Mouse (Mus musculus): Measurements from ENCODE around the gene 2900026A02Rik. TPM values are rescaled to one million over a fixed set of nuclear protein-coding genes. Genes with fewer than 3 reads are reported as not detected.

2900026A02Rik gene
- polyA plus RNA-seq, 2 experiments = 7.1 to 13.6 TPM

GRCm38 (mm10) chr5:113167733-113168132 is 53.3 kb downstream of the 2900026A02Rik start:
- H3K9ac ChIP-seq (ENCODE audit: low read depth, low read length, severe bottlenecking) = no peak overlapping the region
- no peak overlapping the region for H3K27ac ChIP-seq (replicated peaks; ENCODE audit: low read depth, low read length)
- 45% methylated on average over 2 of the region's 2 CpGs for WGBS
- no peak for ATAC-seq (ENCODE audit: low FRiP score, low read depth)
- H3K4me3 ChIP-seq (replicated peaks; ENCODE audit: low read length) = no peak overlapping the region
- no peaks in the 10 kb centered on the region for H3K9me3 ChIP-seq (ENCODE audit: control insufficient read depth, low read length)
- H3K36me3 ChIP-seq (ENCODE audit: control insufficient read depth, insufficient read depth, low read length) = no peaks in the 10 kb centered on the region
- peaks cover 12% of the 10 kb centered on the region for H3K4me1 ChIP-seq (ENCODE audit: control insufficient read depth, insufficient read depth, low read length)
- DNase-seq (ENCODE audit: low spot score) = no peak
- no peak for TF ChIP-seq POLR2A (IDR thresholded peaks at IDR 0.05; ENCODE audit: borderline replicate concordance, extremely low read depth, insufficient read depth, insufficient read length)
- no peak overlapping the region for H3K4me2 ChIP-seq (replicated peaks; ENCODE audit: low read depth, low read length, severe bottlenecking)
- H3K27me3 ChIP-seq (ENCODE audit: control insufficient read depth, insufficient read depth, low read length) = no peaks in the 10 kb centered on the region

GRCm38 (mm10) chr5:113165481-113165880 is 55.6 kb downstream of the 2900026A02Rik start:
- Histone ChIP-seq H3K9me3 (ENCODE audit: control insufficient read depth, low read length) (no peaks in the 10 kb centered on the region), H3K4me2 (replicated peaks; ENCODE audit: low read depth, low read length, severe bottlenecking) (no peak overlapping the region), H3K36me3 (ENCODE audit: control insufficient read depth, insufficient read depth, low read length) (no peaks in the 10 kb centered on the region), H3K4me1 (ENCODE audit: control insufficient read depth, insufficient read depth, low read length) (peaks cover 15% of the 10 kb centered on the region), H3K9ac (ENCODE audit: low read depth, low read length, severe bottlenecking) (no peak overlapping the region), H3K27ac (replicated peaks; ENCODE audit: low read depth, low read length) (0 out of 2 replicates have a peak overlapping the region, but pooled peaks have one; percentile 14), H3K4me3 (replicated peaks; ENCODE audit: low read length) (no peak overlapping the region), H3K27me3 (ENCODE audit: control insufficient read depth, insufficient read depth, low read length) (no peaks in the 10 kb centered on the region)
- DNase-seq (ENCODE audit: low spot score) (no peak), ATAC-seq (ENCODE audit: low FRiP score, low read depth) (no peak; the same call in 1 of the 2 replicates)
- 49% methylated on average over 11 of the region's 11 CpGs for WGBS
- no peak for TF ChIP-seq POLR2A (IDR thresholded peaks at IDR 0.05; ENCODE audit: borderline replicate concordance, extremely low read depth, insufficient read depth, insufficient read length)

DNA sequence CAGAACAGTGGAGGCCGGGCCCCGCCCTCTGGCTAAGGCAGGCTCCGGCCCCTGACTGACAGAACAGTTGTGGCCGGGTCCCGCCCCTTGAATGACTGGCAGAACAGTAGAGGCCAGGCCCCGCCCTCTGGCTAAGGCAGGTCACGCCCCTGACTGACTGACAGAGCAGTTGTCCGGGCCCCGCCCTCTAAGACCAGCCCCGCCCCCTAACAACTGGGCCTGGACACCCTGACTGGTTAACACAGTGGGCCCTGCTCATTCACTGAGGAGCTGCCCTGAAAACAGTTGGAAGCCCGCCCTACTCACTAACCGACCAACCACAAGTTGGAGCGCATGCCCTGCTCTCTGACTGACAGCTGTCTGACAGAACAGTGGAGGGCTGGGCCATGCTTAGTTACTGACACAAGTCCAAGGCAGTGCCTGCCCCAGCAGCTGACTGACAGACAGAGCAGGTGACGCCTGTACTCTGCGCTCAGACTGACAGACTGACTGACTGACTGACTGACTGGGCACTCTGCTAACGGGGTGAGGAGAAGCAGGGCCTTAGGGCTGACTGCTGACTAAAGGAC is 56.1 kb downstream of the 2900026A02Rik start:
- Histone ChIP-seq H3K4me2 (replicated peaks; ENCODE audit: low read depth, low read length, severe bottlenecking) (no peak overlapping the region), H3K27ac (replicated peaks; ENCODE audit: low read depth, low read length) (0 out of 2 replicates have a peak overlapping the region, but pooled peaks have one; percentile 14)
- no peak for TF ChIP-seq POLR2A (IDR thresholded peaks at IDR 0.05; ENCODE audit: borderline replicate concordance, extremely low read depth, insufficient read depth, insufficient read length)

GRCm38 (mm10) chr5:113164448-113164847 is 56.6 kb downstream of the 2900026A02Rik start:
- peak; percentile 25 for DNase-seq (ENCODE audit: low spot score)
- 19% methylated on average over 9 of the region's 9 CpGs for WGBS

More for the DNA sequence above, 56.1 kb downstream of the 2900026A02Rik start:
- Histone ChIP-seq H3K4me3 (replicated peaks; ENCODE audit: low read length) (no peak overlapping the region), H3K4me1 (ENCODE audit: control insufficient read depth, insufficient read depth, low read length) (peaks cover 15% of the 10 kb centered on the region), H3K27me3 (ENCODE audit: control insufficient read depth, insufficient read depth, low read length) (no peaks in the 10 kb centered on the region), H3K9me3 (ENCODE audit: control insufficient read depth, low read length) (no peaks in the 10 kb centered on the region), H3K9ac (ENCODE audit: low read depth, low read length, severe bottlenecking) (no peak overlapping the region), H3K36me3 (ENCODE audit: control insufficient read depth, insufficient read depth, low read length) (no peaks in the 10 kb centered on the region)
- 18% methylated on average over 16 of the region's 16 CpGs for WGBS
- ATAC-seq (ENCODE audit: low FRiP score, low read depth) (peak; percentile 86), DNase-seq (ENCODE audit: low spot score) (peak; percentile 81)

DNA sequence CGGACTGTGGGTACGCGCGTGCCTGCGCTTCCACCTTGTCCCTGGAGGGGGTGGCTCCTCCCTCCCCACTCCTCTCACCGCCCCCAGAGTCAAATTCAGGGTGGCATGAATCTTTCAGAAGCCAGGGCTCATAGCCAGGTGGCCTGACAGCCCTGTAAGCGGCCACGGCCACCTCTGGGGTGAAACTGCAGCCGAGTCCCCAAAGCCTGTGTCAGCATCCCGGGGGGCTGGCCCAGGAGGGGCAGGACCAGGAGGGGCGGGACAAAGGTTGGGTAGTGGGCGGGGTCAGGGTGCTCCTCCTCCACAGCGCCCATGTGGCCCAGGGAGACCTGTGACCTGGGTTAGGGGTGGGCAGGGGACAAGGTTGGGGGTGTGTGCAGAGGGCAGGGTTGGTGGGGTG is 57.9 kb downstream of the 2900026A02Rik start:
- DNase-seq (ENCODE audit: low spot score) (no peak), ATAC-seq (ENCODE audit: low FRiP score, low read depth) (no peak)
- Histone ChIP-seq H3K9me3 (ENCODE audit: control insufficient read depth, low read length) (no peaks in the 10 kb centered on the region), H3K9ac (ENCODE audit: low read depth, low read length, severe bottlenecking) (no peak overlapping the region), H3K27ac (replicated peaks; ENCODE audit: low read depth, low read length) (no peak overlapping the region), H3K4me2 (replicated peaks; ENCODE audit: low read depth, low read length, severe bottlenecking) (peak overlapping the region; percentile 56), H3K4me1 (ENCODE audit: control insufficient read depth, insufficient read depth, low read length) (peaks cover 21% of the 10 kb centered on the region), H3K36me3 (ENCODE audit: control insufficient read depth, insufficient read depth, low read length) (no peaks in the 10 kb centered on the region), H3K4me3 (replicated peaks; ENCODE audit: low read length) (peak overlapping the region; percentile 28), H3K27me3 (ENCODE audit: control insufficient read depth, insufficient read depth, low read length) (no peaks in the 10 kb centered on the region)
- under 1% methylated on average over 13 of the region's 13 CpGs for WGBS
- no peak for TF ChIP-seq POLR2A (IDR thresholded peaks at IDR 0.05; ENCODE audit: borderline replicate concordance, extremely low read depth, insufficient read depth, insufficient read length)

More at GRCm38 (mm10) chr5:113164448-113164847, 56.6 kb downstream of the 2900026A02Rik start:
- no peak overlapping the region for H3K4me3 ChIP-seq (replicated peaks; ENCODE audit: low read length)
- ATAC-seq (ENCODE audit: low FRiP score, low read depth) = no peak
- no peaks in the 10 kb centered on the region for H3K9me3 ChIP-seq (ENCODE audit: control insufficient read depth, low read length)
- no peaks in the 10 kb centered on the region for H3K36me3 ChIP-seq (ENCODE audit: control insufficient read depth, insufficient read depth, low read length)
- H3K4me1 ChIP-seq (ENCODE audit: control insufficient read depth, insufficient read depth, low read length) = peaks cover 15% of the 10 kb centered on the region
- no peak overlapping the region for H3K27ac ChIP-seq (replicated peaks; ENCODE audit: low read depth, low read length)
- H3K9ac ChIP-seq (ENCODE audit: low read depth, low read length, severe bottlenecking) = no peak overlapping the region
- TF ChIP-seq POLR2A (IDR thresholded peaks at IDR 0.05; ENCODE audit: borderline replicate concordance, extremely low read depth, insufficient read depth, insufficient read length) = no peak
- H3K27me3 ChIP-seq (ENCODE audit: control insufficient read depth, insufficient read depth, low read length) = no peaks in the 10 kb centered on the region
- H3K4me2 ChIP-seq (replicated peaks; ENCODE audit: low read depth, low read length, severe bottlenecking) = no peak overlapping the region

Measured in limb, embryonic 14.5 days (tissue).